Mouse (Mus musculus) brain, embryonic 14.5 days (tissue): ENCODE measurements around the gene 2310057M21Rik.

Experiments used
- CTCF ChIP-seq: fragments of 200-500 bp; IDR thresholded peaks from 2 replicates; pipeline ENCODE4 v1.5.1; 2012; ENCODE audit warnings: inconsistent platforms, mild to moderate bottlenecking, moderate library complexity, borderline replicate concordance; ENCODE audit not compliant: insufficient read depth, insufficient read length; ENCODE audit errors: extremely low read depth
- POLR2A ChIP-seq: fragments of 200-500 bp; IDR thresholded peaks from 2 replicates; pipeline ENCODE4 v1.6.1; 2012; ENCODE audit warnings: mild to moderate bottlenecking, inconsistent platforms, borderline replicate concordance; ENCODE audit not compliant: poor library complexity, insufficient read depth, insufficient read length, severe bottlenecking; ENCODE audit errors: extremely low read depth

DNA sequence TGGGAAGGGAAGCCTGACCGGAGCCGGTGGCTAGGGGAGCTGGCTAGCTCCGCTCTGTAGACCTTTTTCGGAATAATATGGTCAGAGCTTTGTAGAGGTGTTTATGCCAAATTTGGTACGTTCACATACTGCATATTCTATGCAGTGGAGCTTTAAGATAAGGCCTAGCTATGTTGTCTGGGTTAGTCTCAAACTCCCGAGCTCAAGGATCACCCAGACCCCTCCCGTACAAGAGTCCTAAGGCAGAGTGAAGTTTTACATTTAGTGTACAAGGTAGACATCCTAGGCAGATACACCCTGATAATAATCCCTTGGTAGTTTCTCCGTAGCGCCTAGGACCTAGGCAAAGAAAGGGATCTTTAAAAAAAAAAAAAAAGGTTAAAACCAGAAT, 8.9 kb upstream of the 2310057M21Rik start:
- TF ChIP-seq POLR2A = no peak
- no peak for TF ChIP-seq CTCF
